Mouse (Mus musculus) natural killer cell, adult 2 months (primary cell): ENCODE data around the gene Osbp.

ENCODE experiments used
- DNase-seq, 2 experiments: peaks; one replicate each; pipeline ENCODE4 v3.0.0; 2022; ENCODE audit warnings: low spot score in 2 of 2

Gene Osbp

DNA sequence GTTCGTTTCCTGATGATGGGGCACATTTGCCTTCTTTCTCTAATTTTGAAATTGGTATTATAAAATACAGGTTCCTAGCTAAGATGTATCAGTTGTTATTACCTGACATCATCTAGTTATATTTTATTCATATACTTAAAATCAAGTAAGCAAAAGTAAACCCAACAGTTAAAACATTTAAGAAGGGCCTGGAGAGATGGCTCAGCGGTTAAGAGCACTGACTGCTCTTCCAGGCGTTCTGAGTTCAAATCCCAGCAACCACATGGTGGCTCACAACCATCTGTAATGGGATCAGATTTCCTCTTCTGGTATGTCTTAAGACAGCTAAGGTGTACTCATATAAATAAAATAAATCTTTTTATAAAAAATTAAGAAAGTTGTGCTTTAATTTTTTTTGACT, 22.1 kb downstream of the Osbp start:
- no peak for DNase-seq

DNA sequence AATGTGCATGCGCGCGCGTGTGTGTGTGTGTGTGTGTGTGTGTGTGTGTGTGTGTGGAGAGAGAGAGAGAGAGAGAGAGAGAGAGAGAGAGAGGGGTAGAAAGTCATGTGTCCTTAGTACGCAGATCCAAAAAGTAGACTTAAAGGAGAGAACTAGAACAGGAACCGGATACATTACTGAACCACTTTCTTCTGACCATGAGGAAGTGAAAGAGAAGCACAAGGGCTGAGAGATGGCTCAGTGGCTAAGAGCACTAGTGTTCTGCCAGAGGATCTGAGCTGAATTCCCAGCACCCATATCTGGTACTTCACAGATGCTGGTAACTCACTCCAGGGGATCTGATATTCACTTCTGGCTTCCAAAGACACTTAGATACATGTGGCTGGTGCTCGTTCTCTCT, 23.6 kb downstream of the Osbp start:
- DNase-seq = no peak

DNA sequence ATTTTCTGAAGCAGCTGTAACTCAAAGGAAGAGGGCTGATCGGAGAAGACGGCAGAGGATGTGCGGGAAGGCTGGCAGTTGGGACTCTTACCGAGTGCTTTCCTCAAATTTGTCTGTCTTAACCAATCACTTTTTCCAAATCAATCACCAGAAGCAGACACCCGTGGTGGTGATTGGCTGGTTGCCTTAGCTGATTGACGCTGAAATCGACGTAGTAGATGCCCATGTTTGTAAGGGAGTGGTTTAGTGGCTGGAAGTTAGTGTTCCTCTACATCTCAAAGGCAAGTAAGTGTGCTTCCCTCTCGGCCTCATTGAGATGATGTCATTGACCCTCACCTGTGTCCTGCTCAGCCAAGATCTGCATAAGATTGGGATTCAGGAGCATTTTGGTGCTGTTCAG, 26.3 kb downstream of the Osbp start:
- DNase-seq = no peak

DNA sequence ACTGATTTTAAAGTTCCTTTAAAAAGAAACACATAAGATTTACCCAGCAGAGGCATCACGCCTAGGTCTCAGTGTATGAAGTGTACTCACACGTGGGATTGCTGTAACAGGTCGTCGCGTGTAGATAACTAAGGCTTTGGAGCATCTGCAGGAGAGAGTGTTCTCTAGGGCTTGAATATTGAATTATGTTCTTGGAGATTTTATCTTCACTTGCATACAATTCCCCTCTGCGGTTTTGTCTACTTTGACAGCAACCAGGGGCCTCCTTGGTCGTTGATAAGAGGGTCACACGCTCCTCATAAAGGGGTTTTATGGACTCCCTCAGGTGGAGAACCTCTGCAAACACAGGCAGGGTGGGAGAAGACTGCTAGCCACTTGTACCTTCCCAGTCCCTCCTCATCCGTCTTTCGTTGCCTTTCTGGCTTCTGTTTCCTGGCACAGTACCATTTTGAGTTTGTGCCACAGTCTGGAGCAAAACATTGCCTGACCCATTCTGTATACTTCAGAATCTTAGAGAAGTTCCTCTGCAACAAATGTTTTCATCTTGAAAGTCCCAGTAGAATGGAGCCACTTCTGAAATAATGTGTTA, 26.8 kb downstream of the Osbp start:
- no peak for DNase-seq

DNA sequence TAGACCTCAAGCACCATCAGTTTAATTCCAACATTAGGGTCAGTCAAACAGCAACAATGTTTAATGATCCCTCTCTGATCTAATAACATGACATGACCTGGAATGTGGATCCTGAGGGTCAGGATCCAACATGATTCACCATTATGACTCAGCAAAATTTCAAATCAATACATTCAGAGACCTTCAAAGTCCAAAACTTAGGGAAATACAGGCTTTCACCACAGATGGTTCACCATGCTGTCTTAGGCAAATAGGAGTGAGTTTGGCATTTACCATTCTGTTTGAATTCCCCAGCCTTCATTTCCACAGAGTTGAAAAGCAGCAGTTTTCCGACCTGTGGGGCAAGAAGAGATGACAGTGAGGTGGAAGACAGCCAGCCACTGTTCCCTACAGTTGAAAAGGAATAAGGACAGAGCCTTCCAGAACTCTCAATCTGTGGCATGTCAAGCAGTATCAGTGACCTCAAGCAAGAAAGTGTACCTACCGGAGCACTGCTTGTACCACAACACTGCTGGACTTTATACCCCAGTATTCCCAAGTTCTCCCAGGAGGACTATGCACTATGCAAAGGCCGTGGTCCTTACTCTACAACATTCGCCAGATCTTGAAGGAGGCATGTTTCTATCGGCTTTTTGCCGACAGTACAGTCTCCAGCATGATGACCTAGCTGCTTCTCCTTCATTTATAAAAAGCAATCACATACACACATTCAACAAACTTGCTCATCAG, 29.1 kb downstream of the Osbp start:
- DNase-seq = no peak

DNA sequence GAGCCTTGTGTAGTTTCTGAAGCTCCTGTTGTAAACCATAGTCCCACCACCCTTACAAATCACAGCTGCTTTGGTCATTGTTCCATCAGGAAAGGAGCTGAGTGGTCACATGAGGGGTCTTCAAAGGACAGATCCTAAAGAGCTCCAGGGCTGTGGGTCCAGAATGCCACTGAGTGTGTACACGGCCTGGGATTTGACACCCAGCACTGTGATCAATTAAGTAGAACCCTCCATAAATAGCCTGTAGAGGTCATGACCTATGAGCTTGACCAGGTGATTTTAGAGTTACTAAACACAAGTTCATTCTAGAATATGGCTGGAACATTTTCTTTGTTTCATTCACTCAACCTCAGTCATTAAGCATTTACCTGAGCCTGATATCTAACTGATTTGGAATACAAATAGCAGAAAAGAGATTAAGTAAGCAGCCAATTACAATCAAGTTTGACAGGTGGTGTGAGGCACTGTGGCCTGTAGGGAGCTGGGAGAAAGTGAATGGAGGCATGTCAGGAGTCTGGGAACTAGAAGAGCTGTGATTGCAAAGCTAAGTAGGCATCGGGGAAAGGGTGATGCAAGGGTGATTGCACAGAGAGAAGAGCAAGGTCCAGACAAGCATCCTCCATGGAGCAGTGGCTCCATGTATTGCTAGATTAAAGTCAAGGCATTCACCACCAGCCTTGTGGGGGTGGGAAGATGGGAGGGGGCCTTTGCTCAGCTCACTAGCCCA, 30.1 kb downstream of the Osbp start:
- DNase-seq = no peak

DNA sequence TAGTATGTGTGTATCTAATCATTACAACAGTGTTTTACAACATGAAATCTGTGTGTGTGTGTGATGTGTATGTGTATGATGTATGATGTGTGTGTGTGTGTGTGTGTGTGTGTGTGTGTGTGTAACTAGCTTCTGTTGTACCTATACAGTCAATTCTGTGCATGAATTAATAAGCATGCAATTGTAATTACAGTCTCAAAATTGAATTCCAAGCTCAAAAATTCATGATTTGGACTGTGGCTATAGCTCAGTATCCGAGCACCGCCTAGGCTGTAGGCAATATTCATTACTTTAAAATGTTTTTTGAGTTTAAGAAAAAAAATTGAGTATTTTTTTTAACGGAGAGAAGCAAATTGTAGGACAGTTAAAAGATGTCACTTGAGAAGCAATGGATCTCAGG, 35.9 kb downstream of the Osbp start:
- DNase-seq = no peak

DNA sequence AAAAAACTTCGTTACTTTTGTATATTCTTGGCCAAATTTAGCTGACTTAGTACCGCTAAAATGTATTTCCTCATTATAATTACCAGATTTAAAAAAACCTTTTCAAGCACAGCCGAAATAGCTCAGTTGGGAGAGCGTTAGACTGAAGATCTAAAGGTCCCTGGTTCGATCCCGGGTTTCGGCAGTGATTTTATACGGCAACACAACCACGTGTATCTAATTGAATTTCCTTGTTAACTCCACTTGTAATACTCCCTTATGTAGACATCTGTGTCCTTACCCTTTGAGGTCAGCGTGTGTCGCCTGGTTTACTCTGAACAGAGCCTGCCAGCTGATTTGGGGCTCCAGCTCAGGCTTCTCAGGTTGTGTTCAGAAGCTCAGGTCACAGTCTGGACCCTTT, 36.4 kb downstream of the Osbp start:
- DNase-seq = peak; percentile 74 to 83

DNA sequence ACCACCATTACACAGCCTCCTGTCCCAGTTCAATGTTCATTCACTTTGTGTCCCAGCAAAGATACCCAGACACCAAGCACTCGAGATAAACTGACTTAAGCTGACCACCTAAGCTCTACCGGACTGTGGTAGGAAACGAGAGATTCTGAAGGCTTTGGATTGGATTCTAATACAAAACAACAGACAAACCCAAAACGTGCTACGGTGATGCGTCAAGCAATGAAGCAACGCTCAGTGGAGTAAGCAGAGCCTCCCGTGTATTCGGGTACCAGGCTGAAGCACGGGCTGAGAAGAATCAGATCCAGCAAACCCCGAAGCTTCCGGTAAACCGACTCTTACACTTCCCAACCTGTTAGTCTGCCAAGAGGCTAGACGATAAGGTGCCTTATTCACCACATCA, 37.0 kb downstream of the Osbp start:
- no peak for DNase-seq

DNA sequence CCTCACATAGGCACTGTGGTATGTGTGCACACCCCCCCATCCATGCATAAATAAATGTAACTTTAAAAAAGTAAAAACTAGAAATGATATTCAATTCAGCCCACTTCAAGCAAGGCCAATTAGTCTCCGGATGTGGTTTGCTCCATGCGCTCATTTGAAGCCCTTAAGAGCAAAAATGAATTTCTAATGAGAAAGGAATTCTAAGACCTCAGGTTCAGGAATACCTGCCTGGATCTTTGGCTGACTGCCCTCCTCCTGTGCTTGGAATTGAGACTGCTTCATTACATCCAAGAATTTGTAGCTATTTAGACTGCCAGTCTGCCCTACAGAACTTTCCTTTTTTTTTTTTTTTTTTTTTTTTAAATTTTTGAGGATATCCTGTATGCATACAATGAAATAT, 37.8 kb downstream of the Osbp start:
- no peak for DNase-seq

DNA sequence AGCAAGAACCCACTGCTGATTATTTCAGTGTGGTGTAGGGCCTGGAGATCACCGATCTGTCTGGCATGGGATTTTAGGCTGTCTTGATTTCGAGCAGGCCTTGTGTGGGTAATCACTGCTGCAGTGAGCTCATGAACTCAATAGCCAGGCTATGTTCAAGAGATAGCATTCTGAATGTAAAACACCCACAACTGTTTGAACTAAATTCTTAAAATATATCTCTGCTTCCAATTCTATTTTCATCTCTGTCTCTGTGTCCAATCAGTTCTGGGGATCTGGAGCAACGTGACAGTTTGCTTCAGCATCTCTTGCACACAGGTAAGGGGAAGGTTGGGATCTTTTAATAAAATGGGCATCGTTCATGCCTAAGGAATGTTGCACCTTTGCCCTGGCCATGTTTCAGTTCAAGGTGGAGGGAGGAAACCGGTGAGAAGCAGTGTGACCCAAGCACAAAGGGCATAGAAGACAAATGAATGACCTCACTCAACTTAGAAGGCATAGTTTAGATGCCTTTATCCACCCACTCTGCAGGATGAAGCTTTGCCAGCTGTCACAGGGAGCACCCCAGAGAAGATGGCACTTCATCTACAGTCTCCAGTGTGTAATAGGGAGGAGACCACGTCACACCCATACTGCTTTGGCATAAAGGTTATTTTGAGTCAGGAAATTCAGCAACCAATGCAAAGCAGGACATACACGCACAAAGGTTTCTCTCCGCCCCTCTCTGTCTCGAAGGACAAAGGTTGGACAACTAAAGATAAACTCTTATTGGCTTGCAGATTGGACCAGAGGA, 38.7 kb downstream of the Osbp start:
- DNase-seq = no peak

DNA sequence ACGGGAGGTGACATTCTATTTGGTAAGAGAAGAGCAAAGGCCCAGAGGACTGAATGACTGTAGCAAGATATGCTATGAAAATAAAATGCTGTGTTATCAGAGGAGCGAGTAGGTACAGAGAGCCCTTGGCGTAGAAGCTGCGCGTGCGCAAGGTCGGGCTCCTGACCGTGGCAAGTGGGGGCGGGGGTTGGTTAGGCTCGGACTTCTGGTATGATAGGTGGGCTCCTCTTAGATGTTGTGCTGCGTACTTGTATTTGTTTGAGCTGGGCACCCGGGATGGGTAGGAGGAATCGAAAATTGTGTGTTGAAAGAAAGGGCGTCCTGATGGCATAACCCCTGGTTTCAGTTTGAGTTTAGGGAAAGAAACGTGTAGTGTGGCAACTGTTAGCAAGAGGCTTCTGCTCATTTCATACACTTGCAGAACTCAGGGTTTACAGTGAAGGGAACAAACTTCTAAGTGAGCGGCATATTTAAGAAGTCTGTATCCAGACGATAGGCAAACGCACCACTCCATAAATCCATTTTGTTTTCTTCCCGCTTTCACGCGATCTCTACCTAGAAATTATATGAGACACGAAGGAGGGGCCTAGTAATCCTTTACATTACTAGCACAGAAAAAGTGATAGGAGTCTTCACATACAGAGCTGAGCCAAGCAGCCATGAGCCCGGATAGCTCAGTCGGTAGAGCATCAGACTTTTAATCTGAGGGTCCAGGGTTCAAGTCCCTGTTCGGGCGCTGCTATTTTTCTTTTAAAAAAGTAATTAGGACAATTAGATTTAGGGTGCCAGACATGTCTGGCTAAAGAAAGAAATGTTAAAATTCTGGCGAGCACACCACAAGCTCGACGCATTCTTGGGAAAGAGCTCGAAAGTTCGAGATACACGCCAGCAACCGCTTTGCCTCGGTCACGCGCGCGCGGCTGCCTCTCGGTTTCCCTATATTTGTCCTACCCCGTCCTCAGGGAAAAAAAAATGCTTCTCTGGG, 39.9 kb downstream of the Osbp start:
- DNase-seq = peak; percentile 87 to 88

DNA sequence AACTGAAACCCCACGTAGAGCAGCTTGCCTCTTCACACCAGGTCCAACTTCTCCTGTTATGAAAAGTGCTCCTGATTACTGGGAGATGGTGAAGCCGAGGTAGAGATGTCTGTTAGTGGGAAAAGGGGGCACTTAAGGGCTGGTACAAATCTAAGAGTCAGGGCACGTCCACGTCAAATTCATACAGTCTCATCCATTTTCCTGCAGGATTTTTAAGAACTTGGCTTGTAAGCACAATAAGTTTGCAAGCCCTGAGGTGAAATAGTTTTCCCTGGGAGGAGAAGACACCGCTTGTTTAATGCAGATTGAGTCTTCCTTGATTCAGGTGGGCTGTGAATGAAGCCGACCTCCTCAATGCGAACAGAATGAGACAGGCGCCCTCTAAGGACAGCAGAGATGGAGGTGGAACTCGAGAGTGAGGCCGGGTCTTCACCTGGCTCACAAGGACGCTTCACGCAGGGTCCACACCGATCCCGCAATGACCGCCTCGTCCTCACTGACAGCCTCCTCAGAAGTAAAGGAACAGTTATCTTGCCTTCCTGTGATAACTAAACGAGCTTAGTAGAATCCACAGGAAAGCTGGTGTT, 40.7 kb downstream of the Osbp start:
- DNase-seq = no peak

DNA sequence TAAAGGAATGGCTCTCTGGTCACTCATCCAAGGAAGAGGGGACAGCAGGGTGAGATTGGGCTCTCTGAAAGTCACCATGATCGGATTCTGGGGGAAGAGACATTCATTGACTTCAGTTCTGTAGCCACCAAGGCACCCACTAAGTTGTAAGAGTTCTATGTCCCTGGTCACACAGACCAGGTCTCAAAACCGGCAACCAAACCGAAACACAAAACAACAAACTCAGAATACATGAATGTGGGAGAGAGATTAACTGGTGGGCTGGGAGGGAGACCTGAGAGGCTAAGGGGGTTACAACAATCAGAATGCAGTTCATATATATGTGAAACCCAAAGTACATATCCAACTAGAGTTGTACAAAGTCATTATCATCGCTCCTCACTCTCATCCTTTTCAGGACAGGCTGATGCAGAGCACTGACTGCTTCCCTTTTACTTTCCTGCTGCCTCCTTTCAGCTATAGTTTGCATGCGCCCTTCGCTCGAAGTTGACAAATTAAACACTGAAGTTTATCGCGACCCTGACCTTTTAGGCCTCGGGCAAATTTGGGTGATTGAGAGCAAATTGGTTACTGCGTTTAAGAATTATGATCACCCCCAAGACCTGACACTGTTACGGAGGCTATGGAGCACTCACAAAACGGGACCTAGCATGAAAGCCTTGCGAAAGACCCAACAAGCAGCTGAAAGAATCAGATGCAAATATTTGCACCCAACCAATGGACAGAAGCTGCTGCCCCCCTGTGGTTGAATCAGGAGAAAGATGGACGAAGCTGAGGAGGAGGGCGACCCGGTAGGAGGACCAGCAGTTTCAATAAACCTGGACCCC, 41.6 kb downstream of the Osbp start:
- peak; percentile 34 to 59 for DNase-seq

DNA sequence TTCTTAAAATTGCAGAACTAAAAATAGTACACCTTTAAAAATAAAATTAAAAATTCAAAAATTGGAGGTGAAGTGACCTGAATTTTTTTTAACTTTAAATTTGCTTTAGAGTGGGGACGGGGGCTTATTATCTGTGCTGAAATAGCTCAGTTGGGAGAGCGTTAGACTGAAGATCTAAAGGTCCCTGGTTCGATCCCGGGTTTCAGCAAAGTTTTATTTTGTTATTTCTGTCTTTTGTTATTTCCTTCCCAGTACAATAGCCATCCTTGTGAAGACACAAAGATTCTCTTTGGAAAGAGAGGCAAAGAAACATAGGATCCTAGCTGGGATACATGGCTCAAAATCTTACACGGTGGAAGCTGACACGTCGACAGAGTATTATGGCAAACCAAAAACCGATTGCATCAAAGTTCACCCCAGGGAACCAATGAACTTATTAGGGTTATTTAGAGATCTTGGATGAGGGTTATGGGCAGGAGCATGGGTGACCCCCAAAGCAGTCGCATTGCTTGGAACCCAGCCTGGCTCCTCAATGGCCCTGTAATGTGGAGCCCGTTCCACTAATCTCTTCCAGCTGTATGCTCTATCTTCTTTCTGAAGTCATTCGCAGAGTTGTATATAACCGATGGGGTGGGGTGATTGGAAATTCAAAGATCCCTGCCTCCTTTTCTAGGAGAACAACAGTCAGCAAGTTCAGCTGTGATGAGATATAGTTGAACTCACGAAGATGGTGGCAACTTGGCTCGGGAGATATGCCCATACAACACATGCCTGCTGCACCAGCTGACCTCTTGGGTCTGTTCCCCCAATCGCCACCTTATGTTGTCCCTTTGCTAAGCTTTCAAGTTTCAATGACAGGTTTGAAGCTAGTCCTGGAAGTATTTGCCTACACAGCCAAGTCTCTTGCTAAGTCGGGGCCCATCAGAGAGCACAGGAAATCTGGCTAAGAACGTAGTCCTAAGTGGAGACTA, 43.0 kb downstream of the Osbp start:
- no peak for DNase-seq

DNA sequence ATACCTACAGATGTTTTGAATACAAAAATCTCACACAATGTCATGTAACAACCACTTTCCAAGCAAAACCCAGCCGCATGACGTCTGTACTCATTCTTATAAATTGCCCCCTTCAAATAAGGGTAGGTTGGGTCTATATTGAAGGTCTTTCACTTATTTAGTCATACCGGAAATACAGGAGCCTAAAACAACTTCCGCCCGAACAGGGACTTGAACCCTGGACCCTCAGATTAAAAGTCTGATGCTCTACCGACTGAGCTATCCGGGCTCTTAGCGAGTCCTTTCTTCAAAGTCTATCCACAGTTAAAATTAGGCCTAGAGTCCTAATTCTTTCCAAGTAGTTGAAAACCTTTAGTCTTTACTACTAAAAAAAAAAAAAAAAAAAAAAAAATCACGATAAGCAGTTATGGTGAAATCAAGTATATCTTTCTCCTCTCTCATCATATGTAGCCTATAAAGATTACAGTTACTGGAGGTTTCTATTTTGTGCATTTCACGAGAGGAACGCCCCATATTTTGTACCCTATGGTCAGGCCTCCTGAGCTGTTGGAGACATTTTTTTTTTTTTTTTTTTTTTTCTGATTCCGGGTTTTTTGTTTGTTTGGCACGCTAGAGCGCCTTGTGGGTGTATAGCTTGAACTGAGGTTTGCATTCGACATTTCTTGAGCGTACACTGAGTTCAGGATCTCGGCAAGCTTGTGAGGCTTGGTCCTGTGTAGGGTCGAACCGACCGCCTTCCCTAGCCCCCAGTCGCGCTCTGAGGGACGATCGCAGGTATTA, 44.0 kb downstream of the Osbp start:
- DNase-seq = peak; percentile 80 to 86

DNA sequence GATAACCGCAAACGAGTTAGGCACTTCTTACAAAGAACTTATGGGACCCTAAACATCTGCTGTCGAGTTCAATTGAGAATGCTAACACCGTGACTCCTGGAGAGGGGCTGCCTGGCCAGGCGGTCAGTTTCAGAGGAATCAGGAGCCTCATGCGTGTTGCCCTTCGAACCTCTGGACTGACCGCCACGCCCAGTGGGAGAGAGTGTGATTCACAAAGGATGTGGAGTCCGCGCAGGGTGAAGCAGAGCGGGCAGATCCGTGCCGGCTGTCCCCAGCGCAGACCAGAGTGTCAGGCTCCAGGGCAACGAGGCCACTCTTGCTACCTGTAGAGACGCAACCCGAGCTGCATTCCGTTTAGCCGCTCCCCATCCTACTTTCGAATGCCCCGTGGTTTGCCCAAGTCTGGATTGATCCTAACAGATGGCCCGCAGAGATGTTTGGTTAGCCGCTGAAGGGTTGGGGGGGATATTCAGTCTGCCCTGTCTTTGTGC, 44.6 kb downstream of the Osbp start:
- DNase-seq = peak; percentile 59 to 69
